Mouse (Mus musculus): ENCODE measurements around the gene AI464131. TPM values are rescaled to one million over a fixed set of nuclear protein-coding genes. Genes with fewer than 3 reads are reported as not detected.

Gene AI464131
- polyA plus RNA-seq, 1 experiment from 2014 or later = 9.7 TPM

DNA sequence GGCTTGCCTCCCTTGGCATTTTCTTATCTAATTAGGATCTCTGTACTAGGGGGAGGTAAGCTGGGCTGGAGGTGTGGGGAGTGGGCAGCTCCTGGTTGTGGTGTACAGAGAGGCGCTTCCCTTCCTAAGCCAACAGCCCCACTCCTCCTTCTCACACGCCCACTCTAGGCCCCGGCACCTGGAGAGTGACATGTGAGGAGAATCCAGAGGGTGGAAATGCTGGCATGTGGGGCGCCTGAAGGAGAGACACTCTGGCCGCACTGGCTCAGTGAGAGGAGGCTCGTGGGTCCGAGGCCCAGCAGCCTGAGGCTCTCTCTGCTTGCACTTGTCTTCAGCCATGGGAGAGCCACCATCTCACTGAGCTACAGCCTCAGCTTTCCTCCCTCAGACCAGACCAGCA is 15.5 kb upstream of the AI464131 start:
- DNase-seq (ENCODE audit: low spot score) (no peak), ATAC-seq (replicated peaks; ENCODE audit: insufficient number of reproducible peaks, low FRiP score, low TSS enrichment, low read depth) (no peak)
- Histone ChIP-seq H3K4me2 (ENCODE audit: low read depth, low read length) (no peak overlapping the region), H3K27ac (replicated peaks; ENCODE audit: low read depth, low read length) (no peak overlapping the region), H3K4me1 (ENCODE audit: control insufficient read depth, insufficient read depth, low read length) (no peaks in the 10 kb centered on the region; the same call in 1 of the 2 replicates), H3K27me3 (ENCODE audit: control insufficient read depth, insufficient read depth, low read length) (no peaks in the 10 kb centered on the region), H3K9me3 (replicated peaks; ENCODE audit: control insufficient read depth, low read length) (no peaks in the 10 kb centered on the region), H3K4me3 (ENCODE audit: low read depth, low read length) (no peak overlapping the region), H3K9ac (replicated peaks; ENCODE audit: low read length) (no peak overlapping the region), H3K36me3 (replicated peaks; ENCODE audit: control insufficient read depth, insufficient read depth, low read depth, low read length) (no peaks in the 10 kb centered on the region)
- 66% methylated on average over 7 of the region's 7 CpGs for WGBS

- Histone ChIP-seq H3K4me3 (ENCODE audit: low read depth, low read length) (no peak within 1 kb of the TSS), H3K36me3 (replicated peaks; ENCODE audit: control insufficient read depth, insufficient read depth, low read depth, low read length) (no peaks in the 10 kb centered on the region), H3K9ac (replicated peaks; ENCODE audit: low read length) (no peak within 1 kb of the TSS), H3K4me1 (ENCODE audit: control insufficient read depth, insufficient read depth, low read length) (no peaks in the 10 kb centered on the region; the same call in 1 of the 2 replicates), H3K9me3 (replicated peaks; ENCODE audit: control insufficient read depth, low read length) (no peaks in the 10 kb centered on the region), H3K27ac (replicated peaks; ENCODE audit: low read depth, low read length) (no peak within 1 kb of the TSS), H3K4me2 (ENCODE audit: low read depth, low read length) (no peak within 1 kb of the TSS), H3K27me3 (ENCODE audit: control insufficient read depth, insufficient read depth, low read length) (no peaks in the 10 kb centered on the region)
- ATAC-seq (replicated peaks; ENCODE audit: insufficient number of reproducible peaks, low FRiP score, low TSS enrichment, low read depth) = no peak
- DNase-seq (ENCODE audit: low spot score) = no peak
- WGBS = 90% methylated on average over 2 of the region's 2 CpGs
These were observed 14.4 kb upstream of the AI464131 start, which contains the start of gene 1110017D15Rik for GRCm38 (mm10) chr4:41517233-41517632. Gene 1110017D15Rik, minus strand, starts transcription at chr4:41517333.

DNA sequence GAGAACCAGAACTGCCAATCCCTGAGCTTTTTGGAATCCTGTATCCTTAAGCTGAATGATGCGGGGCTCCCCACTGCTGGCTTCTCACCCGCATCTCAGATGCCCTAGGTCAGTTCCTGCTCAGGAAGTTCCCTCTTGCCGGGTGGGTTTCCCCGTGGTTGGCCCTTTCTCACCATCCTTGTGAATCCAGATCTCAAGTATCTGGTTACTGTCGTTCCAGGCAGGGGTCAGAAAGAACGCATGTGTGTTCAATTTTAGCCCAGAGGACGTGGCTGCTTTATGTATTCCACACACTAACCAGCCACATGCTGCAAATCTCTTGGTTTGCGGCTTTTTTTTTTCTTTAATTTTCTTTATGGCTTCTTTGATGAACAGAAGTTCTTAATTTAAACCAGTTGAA is 10.8 kb upstream of the AI464131 start:
- Histone ChIP-seq H3K9ac (replicated peaks; ENCODE audit: low read length) (no peak overlapping the region), H3K27me3 (ENCODE audit: control insufficient read depth, insufficient read depth, low read length) (no peaks in the 10 kb centered on the region), H3K9me3 (replicated peaks; ENCODE audit: control insufficient read depth, low read length) (no peaks in the 10 kb centered on the region), H3K4me1 (ENCODE audit: control insufficient read depth, insufficient read depth, low read length) (no peaks in the 10 kb centered on the region; the same call in 1 of the 2 replicates), H3K27ac (replicated peaks; ENCODE audit: low read depth, low read length) (peak overlapping the region; percentile 57; the same call in 1 of the 2 replicates), H3K36me3 (replicated peaks; ENCODE audit: control insufficient read depth, insufficient read depth, low read depth, low read length) (no peaks in the 10 kb centered on the region), H3K4me2 (ENCODE audit: low read depth, low read length) (no peak overlapping the region), H3K4me3 (ENCODE audit: low read depth, low read length) (no peak overlapping the region)
- 11% methylated on average over 8 of the region's 8 CpGs for WGBS
- peak; percentile 84 for DNase-seq (ENCODE audit: low spot score)
- ATAC-seq (replicated peaks; ENCODE audit: insufficient number of reproducible peaks, low FRiP score, low TSS enrichment, low read depth) = no peak

DNA sequence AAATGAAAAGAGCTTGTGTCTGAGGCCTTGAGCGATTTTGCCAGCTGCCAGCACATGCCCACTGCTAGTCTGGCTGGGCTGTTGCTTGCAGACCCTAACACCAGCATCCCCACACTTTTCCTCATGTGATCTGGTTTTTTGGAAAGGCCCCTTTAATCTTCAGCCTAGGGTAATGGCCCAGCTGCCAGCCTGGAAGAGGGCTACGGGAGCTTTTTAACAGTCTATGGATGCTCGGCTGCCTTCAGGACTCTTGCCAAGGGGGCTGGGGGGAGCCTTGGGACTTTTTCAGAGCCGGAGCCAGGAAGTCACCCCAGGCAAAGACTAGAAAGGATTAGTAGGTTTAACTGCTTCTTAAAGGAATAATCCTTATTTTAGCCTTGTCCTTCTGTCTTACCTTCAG is 10.4 kb upstream of the AI464131 start:
- WGBS = 30% methylated on average over 4 of the region's 4 CpGs
- no peaks in the 10 kb centered on the region for H3K27me3 ChIP-seq (ENCODE audit: control insufficient read depth, insufficient read depth, low read length)
- DNase-seq (ENCODE audit: low spot score) = no peak

GRCm38 (mm10) chr4:41507998-41508397 is 5.1 kb upstream of the AI464131 start:
- Histone ChIP-seq H3K4me2 (ENCODE audit: low read depth, low read length) (no peak overlapping the region), H3K27me3 (ENCODE audit: control insufficient read depth, insufficient read depth, low read length) (no peaks in the 10 kb centered on the region), H3K36me3 (replicated peaks; ENCODE audit: control insufficient read depth, insufficient read depth, low read depth, low read length) (no peaks in the 10 kb centered on the region), H3K27ac (replicated peaks; ENCODE audit: low read depth, low read length) (no peak overlapping the region), H3K4me3 (ENCODE audit: low read depth, low read length) (no peak overlapping the region), H3K9ac (replicated peaks; ENCODE audit: low read length) (no peak overlapping the region), H3K9me3 (replicated peaks; ENCODE audit: control insufficient read depth, low read length) (no peaks in the 10 kb centered on the region), H3K4me1 (ENCODE audit: control insufficient read depth, insufficient read depth, low read length) (no peaks in the 10 kb centered on the region)
- ATAC-seq (replicated peaks; ENCODE audit: insufficient number of reproducible peaks, low FRiP score, low TSS enrichment, low read depth) (no peak), DNase-seq (ENCODE audit: low spot score) (no peak)
- WGBS = 42% methylated on average over 7 of the region's 7 CpGs

More for the DNA sequence above, 10.4 kb upstream of the AI464131 start:
- Histone ChIP-seq H3K4me3 (ENCODE audit: low read depth, low read length) (no peak overlapping the region), H3K9ac (replicated peaks; ENCODE audit: low read length) (no peak overlapping the region), H3K9me3 (replicated peaks; ENCODE audit: control insufficient read depth, low read length) (no peaks in the 10 kb centered on the region), H3K4me1 (ENCODE audit: control insufficient read depth, insufficient read depth, low read length) (no peaks in the 10 kb centered on the region; the same call in 1 of the 2 replicates), H3K36me3 (replicated peaks; ENCODE audit: control insufficient read depth, insufficient read depth, low read depth, low read length) (no peaks in the 10 kb centered on the region), H3K27ac (replicated peaks; ENCODE audit: low read depth, low read length) (peak overlapping the region; percentile 57; the same call in 1 of the 2 replicates), H3K4me2 (ENCODE audit: low read depth, low read length) (no peak overlapping the region)
- ATAC-seq (replicated peaks; ENCODE audit: insufficient number of reproducible peaks, low FRiP score, low TSS enrichment, low read depth) = no peak

GRCm38 (mm10) chr4:41507326-41507924 is 4.5 kb upstream of the AI464131 start:
- Histone ChIP-seq H3K9me3 (replicated peaks; ENCODE audit: control insufficient read depth, low read length) (no peaks in the 10 kb centered on the region), H3K27ac (replicated peaks; ENCODE audit: low read depth, low read length) (no peak overlapping the region), H3K9ac (replicated peaks; ENCODE audit: low read length) (peak overlapping the region; percentile 66), H3K36me3 (replicated peaks; ENCODE audit: control insufficient read depth, insufficient read depth, low read depth, low read length) (no peaks in the 10 kb centered on the region), H3K27me3 (ENCODE audit: control insufficient read depth, insufficient read depth, low read length) (no peaks in the 10 kb centered on the region), H3K4me3 (ENCODE audit: low read depth, low read length) (peak overlapping the region; percentile 41), H3K4me1 (ENCODE audit: control insufficient read depth, insufficient read depth, low read length) (no peaks in the 10 kb centered on the region), H3K4me2 (ENCODE audit: low read depth, low read length) (peak overlapping the region; percentile 87)
- DNase-seq (ENCODE audit: low spot score) (peak; percentile 59), ATAC-seq (replicated peaks; ENCODE audit: insufficient number of reproducible peaks, low FRiP score, low TSS enrichment, low read depth) (0 out of 2 replicates have a peak, but pooled peaks have one; percentile 1)
- under 1% methylated on average over 22 of the region's 22 CpGs for WGBS

GRCm38 (mm10) chr4:41506906-41507305 is 4.0 kb upstream of the AI464131 start:
- WGBS = under 1% methylated on average over 29 of the region's 29 CpGs
- ATAC-seq (replicated peaks; ENCODE audit: insufficient number of reproducible peaks, low FRiP score, low TSS enrichment, low read depth) = peak; percentile 57; the same call in 1 of the 2 replicates
- peak; percentile 90 for DNase-seq (ENCODE audit: low spot score)
- no peak overlapping the region for H3K27ac ChIP-seq (replicated peaks; ENCODE audit: low read depth, low read length)
- H3K9me3 ChIP-seq (replicated peaks; ENCODE audit: control insufficient read depth, low read length) = no peaks in the 10 kb centered on the region
- H3K4me1 ChIP-seq (ENCODE audit: control insufficient read depth, insufficient read depth, low read length) = peaks cover 2% of the 10 kb centered on the region; the same call in 1 of the 2 replicates
- peak overlapping the region; percentile 66 for H3K9ac ChIP-seq (replicated peaks; ENCODE audit: low read length)
- H3K27me3 ChIP-seq (ENCODE audit: control insufficient read depth, insufficient read depth, low read length) = no peaks in the 10 kb centered on the region
- H3K4me2 ChIP-seq (ENCODE audit: low read depth, low read length) = peak overlapping the region; percentile 87
- no peaks in the 10 kb centered on the region for H3K36me3 ChIP-seq (replicated peaks; ENCODE audit: control insufficient read depth, insufficient read depth, low read depth, low read length)
- H3K4me3 ChIP-seq (ENCODE audit: low read depth, low read length) = peak overlapping the region; percentile 41

DNA sequence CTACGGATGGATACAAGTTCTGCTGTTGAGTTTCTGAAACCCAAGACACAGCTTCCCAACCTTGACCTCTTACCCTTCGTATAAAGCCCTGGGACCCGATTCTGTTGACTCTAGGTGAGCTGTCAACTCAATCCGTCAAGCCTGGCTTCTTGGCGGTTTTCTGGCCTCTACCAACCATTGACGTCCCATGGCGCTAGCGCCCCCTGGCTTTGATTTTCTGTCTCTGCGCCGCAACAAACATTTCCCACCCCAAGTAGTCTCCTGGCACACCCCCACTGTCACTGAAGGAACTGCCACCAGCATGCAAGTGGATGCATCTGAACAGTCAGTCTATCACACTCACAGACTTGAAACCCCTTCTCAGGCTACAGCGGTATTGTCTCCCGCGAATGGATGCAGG is 3.3 kb upstream of the AI464131 start:
- Histone ChIP-seq H3K9ac (replicated peaks; ENCODE audit: low read length) (no peak overlapping the region), H3K27me3 (ENCODE audit: control insufficient read depth, insufficient read depth, low read length) (0 out of 2 replicates have a peak, but pooled peaks cover 2% of the 10 kb centered on the region), H3K4me2 (ENCODE audit: low read depth, low read length) (peak overlapping the region; percentile 87; the same call in 1 of the 2 replicates), H3K4me1 (ENCODE audit: control insufficient read depth, insufficient read depth, low read length) (peaks cover 2% of the 10 kb centered on the region; the same call in 1 of the 2 replicates), H3K27ac (replicated peaks; ENCODE audit: low read depth, low read length) (no peak overlapping the region), H3K9me3 (replicated peaks; ENCODE audit: control insufficient read depth, low read length) (no peaks in the 10 kb centered on the region), H3K36me3 (replicated peaks; ENCODE audit: control insufficient read depth, insufficient read depth, low read depth, low read length) (no peaks in the 10 kb centered on the region), H3K4me3 (ENCODE audit: low read depth, low read length) (peak overlapping the region; percentile 41; the same call in 1 of the 2 replicates)
- peak; percentile 70 for DNase-seq (ENCODE audit: low spot score)
- WGBS = 10% methylated on average over 13 of the region's 13 CpGs
- no peak for ATAC-seq (replicated peaks; ENCODE audit: insufficient number of reproducible peaks, low FRiP score, low TSS enrichment, low read depth)
